Mouse (Mus musculus) midbrain, embryonic 10.5 days (tissue): Measurements from ENCODE around the gene Fbxl19. TPM values are rescaled to one million over a fixed set of nuclear protein-coding genes. Genes with fewer than 3 reads are reported as not detected.

Source experiments
- DNase-seq: peaks from one replicate; pipeline ENCODE4 v3.0.0-alpha.2; 2017; ENCODE audit warnings: low spot score
- H3K27ac ChIP-seq: fragments of 300-500 bp; sonication (generic); replicated peaks from 2 replicates; pipeline ENCODE4 v1.5.1; 2016; ENCODE audit warnings: mild to moderate bottlenecking
- H3K27me3 ChIP-seq: fragments of 300-500 bp; sonication (generic); 2 replicates; pipeline ENCODE4 v1.6.1; 2016; ENCODE audit warnings: low read depth, mild to moderate bottlenecking; ENCODE audit not compliant: poor library complexity, severe bottlenecking
- H3K36me3 ChIP-seq: fragments of 300-500 bp; sonication (generic); 2 replicates; pipeline ENCODE4 v1.6.1; 2016; ENCODE audit warnings: mild to moderate bottlenecking, moderate library complexity
- H3K4me1 ChIP-seq: fragments of 300-500 bp; sonication (generic); 2 replicates; pipeline ENCODE4 v1.6.1; 2016
- H3K4me3 ChIP-seq: fragments of 300-500 bp; sonication (generic); 2 replicates; pipeline ENCODE4 v1.5.1; 2016; ENCODE audit warnings: mild to moderate bottlenecking, moderate library complexity
- H3K9me3 ChIP-seq: fragments of 300-500 bp; sonication (generic); replicated peaks from 2 replicates; pipeline ENCODE4 v1.6.1; 2016; ENCODE audit warnings: mild to moderate bottlenecking
- WGBS: fragments of 180-500 bp; shearing (Covaris S2); methylation state at CpG from one replicate; pipeline ENCODE4 v1.1.7; 2016; 5-methylcytosine and 5-hydroxymethylcytosine counted together
- microRNA counts: library from miRNA; unstranded; fragments of <30 nt; microRNA quantifications from one replicate; lab custom pipeline; 2017
- microRNA-seq: library from miRNA; unstranded; fragments of <30 nt; microRNA quantifications from one replicate; pipeline ENCODE4, GENCODE M21; 2017
- polyA plus RNA-seq: library from polyadenylated mRNA; unstranded; fragments of >200 nt; fragmentation: Nextera tagmentation; extraction: Ambion mirVana; gene quantifications from 2 replicates; pipeline ENCODE4 v1.2.1, GENCODE M21; 2016

The Fbxl19 gene
- polyA plus RNA-seq, 1 experiment from 2014 or later, result 8.3 TPM

DNA sequence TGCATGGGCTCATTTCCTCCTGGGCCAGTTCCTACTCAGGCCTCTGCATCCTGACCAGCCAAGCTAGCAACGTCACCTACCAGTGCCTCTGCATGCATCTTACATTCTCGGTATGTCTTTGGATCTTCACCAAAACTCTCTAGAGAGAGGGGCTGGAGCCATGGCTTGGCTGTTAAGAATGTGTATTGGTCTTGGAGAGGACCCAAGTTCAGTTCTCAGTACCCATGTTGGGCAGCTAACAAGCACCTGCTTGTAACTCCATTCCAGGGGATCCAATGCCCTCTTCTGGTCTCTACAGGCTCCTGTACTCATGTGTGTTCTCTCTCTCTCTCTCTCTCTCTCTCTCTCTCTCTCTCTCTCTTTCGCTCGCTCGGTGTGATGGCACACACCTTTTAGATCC, 73.4 kb downstream of the Fbxl19 start:
- peaks cover 12% of the 10 kb centered on the region for H3K4me1 ChIP-seq
- no peaks in the 10 kb centered on the region for H3K9me3 ChIP-seq
- WGBS, result 94% methylated on average over 5 of the region's 5 CpGs
- no peak overlapping the region for H3K27ac ChIP-seq
- no peak for DNase-seq
- H3K36me3 ChIP-seq, result peaks cover 25% of the 10 kb centered on the region
- H3K4me3 ChIP-seq, result no peak overlapping the region
- H3K27me3 ChIP-seq, result no peaks in the 10 kb centered on the region

MicroRNAs within 50 kb of the gene (microRNA counts, 519-probe panel; counts per million panel counts)
- not detected for microRNA mmu-miR-762 (lab: Ali Mortazavi, UCI)

Small RNAs within 50 kb of the gene (microRNA-seq; reads per million reads assigned to microRNA genes)
- gene Mir762, result not detected

Other genes with a start within 250 kb of the Fbxl19 start
- gene Srcap, start 232.6 kb upstream of the Fbxl19 start, polyA plus RNA-seq, result 52.6 and 56.1 TPM in 2 replicates
- 14.3 and 18.8 TPM in 2 replicates for gene Gm42715, start 225.0 kb upstream of the Fbxl19 start, polyA plus RNA-seq
- 7.2 and 8.2 TPM in 2 replicates for gene Tmem265, start 183.2 kb upstream of the Fbxl19 start, polyA plus RNA-seq
- 46.9 and 48.3 TPM in 2 replicates for gene Phkg2, start 171.2 kb upstream of the Fbxl19 start, polyA plus RNA-seq
- gene Ccdc189, start 155.9 kb upstream of the Fbxl19 start, polyA plus RNA-seq, result 14.4 and 16.9 TPM in 2 replicates
- gene Rnf40, start 155.8 kb upstream of the Fbxl19 start, polyA plus RNA-seq, result 56.7 and 59.6 TPM in 2 replicates
- 32.2 and 37.1 TPM in 2 replicates for gene Zfp629, start 128.7 kb upstream of the Fbxl19 start, polyA plus RNA-seq
- 47.8 and 48.9 TPM in 2 replicates for gene Bcl7c, start 35.6 kb upstream of the Fbxl19 start, polyA plus RNA-seq
- 5.1 and 5.2 TPM in 2 replicates for gene Ctf1, start 31.8 kb upstream of the Fbxl19 start, polyA plus RNA-seq
- 0.22 and 0.36 TPM in 2 replicates for gene Ctf2, start 12.4 kb upstream of the Fbxl19 start, polyA plus RNA-seq
- 8.3 and 10.1 TPM in 2 replicates for gene Orai3, start 25.3 kb downstream of the Fbxl19 start, polyA plus RNA-seq
- gene Setd1a, start 32.1 kb downstream of the Fbxl19 start, polyA plus RNA-seq, result 13.4 and 14.7 TPM in 2 replicates
- 0.35 TPM in 1 of 2 replicates, not detected in the other for gene Gm49388, start 41.1 kb downstream of the Fbxl19 start, polyA plus RNA-seq
- gene Hsd3b7, start 56.1 kb downstream of the Fbxl19 start, polyA plus RNA-seq, result 5.0 and 7.2 TPM in 2 replicates
- gene Stx4a, start 79.8 kb downstream of the Fbxl19 start, polyA plus RNA-seq, result 19.5 and 21.6 TPM in 2 replicates
- 5.4 and 9.7 TPM in 2 replicates for gene Stx1b, start 80.0 kb downstream of the Fbxl19 start, polyA plus RNA-seq
- 17.2 and 18.7 TPM in 2 replicates for gene Zfp646, start 131.7 kb downstream of the Fbxl19 start, polyA plus RNA-seq
- gene Zfp668, start 132.3 kb downstream of the Fbxl19 start, polyA plus RNA-seq, result 41.5 and 47.3 TPM in 2 replicates
- 0.52 and 0.68 TPM in 2 replicates for gene Prss53, start 146.4 kb downstream of the Fbxl19 start, polyA plus RNA-seq
- not detected in 2 replicates for gene Gm21974, start 150.9 kb downstream of the Fbxl19 start, polyA plus RNA-seq
- gene Vkorc1, start 151.1 kb downstream of the Fbxl19 start, polyA plus RNA-seq, result 43.4 and 44.6 TPM in 2 replicates
- gene Bckdk, start 159.5 kb downstream of the Fbxl19 start, polyA plus RNA-seq, result 128 and 130 TPM in 2 replicates
- 51.1 and 52.4 TPM in 2 replicates for gene Kat8, start 168.0 kb downstream of the Fbxl19 start, polyA plus RNA-seq
- gene Prss8, start 185.6 kb downstream of the Fbxl19 start, polyA plus RNA-seq, result 1.6 and 2.1 TPM in 2 replicates
- gene Prss36, start 202.2 kb downstream of the Fbxl19 start, polyA plus RNA-seq, result 11.0 and 13.0 TPM in 2 replicates
- 336 and 358 TPM in 2 replicates for gene Fus, start 222.9 kb downstream of the Fbxl19 start, polyA plus RNA-seq
- gene Pycard, start 249.3 kb downstream of the Fbxl19 start, polyA plus RNA-seq, result 6.1 and 7.5 TPM in 2 replicates